Mouse (Mus musculus): ENCODE measurements around the gene Lamc1.

The Lamc1 gene

GRCm38 (mm10) chr1:153252540-153253210 lies 79.9 kb downstream of the Lamc1 start:
- DNase-seq = no peak

GRCm38 (mm10) chr1:153251590-153252206 lies 80.9 kb downstream of the Lamc1 start:
- DNase-seq = no peak

- DNase-seq = no peak
Measured at GRCm38 (mm10) chr1:153241346-153241745, 91.2 kb downstream of the Lamc1 start.

GRCm38 (mm10) chr1:153235576-153235975 lies 97.0 kb downstream of the Lamc1 start:
- no peak for DNase-seq

- DNase-seq = no peak
Measured at GRCm38 (mm10) chr1:153231681-153232080, 100.9 kb downstream of the Lamc1 start.

- no peak for DNase-seq
Measured at GRCm38 (mm10) chr1:153227916-153228315, 104.7 kb downstream of the Lamc1 start.

GRCm38 (mm10) chr1:153227096-153227495 lies 105.5 kb downstream of the Lamc1 start:
- DNase-seq = no peak

- DNase-seq = no peak
Measured at GRCm38 (mm10) chr1:153225786-153226725, 106.5 kb downstream of the Lamc1 start.

- DNase-seq = no peak
Measured at GRCm38 (mm10) chr1:153224331-153224730, 108.3 kb downstream of the Lamc1 start.

GRCm38 (mm10) chr1:153219376-153219775 lies 113.2 kb downstream of the Lamc1 start:
- DNase-seq = peak; percentile 9

GRCm38 (mm10) chr1:153216516-153216915 lies 116.1 kb downstream of the Lamc1 start:
- DNase-seq = no peak

- DNase-seq = no peak
Measured at GRCm38 (mm10) chr1:153215676-153216075, 116.9 kb downstream of the Lamc1 start.

GRCm38 (mm10) chr1:153210992-153211391 lies 121.6 kb downstream of the Lamc1 start:
- no peak for DNase-seq

- no peak for DNase-seq
Measured at GRCm38 (mm10) chr1:153210198-153210597, 122.4 kb downstream of the Lamc1 start.

- DNase-seq = no peak
Measured at GRCm38 (mm10) chr1:153202195-153202594, 130.4 kb downstream of the Lamc1 start.

GRCm38 (mm10) chr1:153201448-153201847 lies 131.1 kb downstream of the Lamc1 start:
- DNase-seq = no peak

- DNase-seq = no peak
Measured at GRCm38 (mm10) chr1:153197316-153197850, 135.2 kb downstream of the Lamc1 start.

GRCm38 (mm10) chr1:153192945-153193344 lies 139.6 kb downstream of the Lamc1 start:
- no peak for DNase-seq

- no peak for DNase-seq
Measured at GRCm38 (mm10) chr1:153192379-153192778, 140.2 kb downstream of the Lamc1 start.

- DNase-seq = no peak
Measured at GRCm38 (mm10) chr1:153191943-153192329, 140.7 kb downstream of the Lamc1 start.

GRCm38 (mm10) chr1:153191237-153191942 lies 141.2 kb downstream of the Lamc1 start:
- DNase-seq = no peak

GRCm38 (mm10) chr1:153188081-153188480 lies 144.5 kb downstream of the Lamc1 start:
- no peak for DNase-seq

Measured in cerebellum, adult 9-10 months (tissue).